Mouse (Mus musculus) embryonic facial prominence, embryonic 15.5 days (tissue): ENCODE measurements around the gene Plod3. TPM values are rescaled to one million over a fixed set of nuclear protein-coding genes. Genes with fewer than 3 reads are reported as not detected.
A peak's percentile ranks its signal among the peaks of the same experiment; 100 is the strongest.

Source experiments
- ATAC-seq: fragments of 200-750 bp; cut with Nextera tagmentation; 2 replicates; pipeline ENCODE4 v1.8.0; 2017; ENCODE audit warnings: low read depth, moderate TSS enrichment; ENCODE audit not compliant: insufficient number of reproducible peaks, low FRiP score, low TSS enrichment
- H3K27ac ChIP-seq: fragments of 300-500 bp; sonication (generic); replicated peaks from 2 replicates; pipeline ENCODE4 v1.5.1; 2015; ENCODE audit warnings: mild to moderate bottlenecking, inconsistent platforms
- H3K27me3 ChIP-seq: fragments of 300-500 bp; sonication (generic); 2 replicates; pipeline ENCODE4 v1.6.1; 2015; ENCODE audit warnings: inconsistent platforms
- H3K36me3 ChIP-seq: fragments of 300-500 bp; sonication (generic); 2 replicates; pipeline ENCODE4 v1.6.1; 2015; ENCODE audit warnings: mild to moderate bottlenecking, inconsistent platforms
- H3K4me1 ChIP-seq: fragments of 300-500 bp; sonication (generic); 2 replicates; pipeline ENCODE4 v1.6.1; 2015; ENCODE audit warnings: inconsistent platforms
- H3K4me2 ChIP-seq: fragments of 300-500 bp; sonication (generic); replicated peaks from 2 replicates; pipeline ENCODE4 v1.6.1; 2015; ENCODE audit warnings: mild to moderate bottlenecking, inconsistent platforms
- H3K4me3 ChIP-seq: fragments of 300-500 bp; sonication (generic); replicated peaks from 2 replicates; pipeline ENCODE4 v1.5.1; 2015; ENCODE audit warnings: mild to moderate bottlenecking, inconsistent platforms
- H3K9ac ChIP-seq: fragments of 300-500 bp; sonication (generic); 2 replicates; pipeline ENCODE4 v1.6.1; 2015; ENCODE audit warnings: inconsistent platforms
- H3K9me3 ChIP-seq: fragments of 300-500 bp; sonication (generic); replicated peaks from 2 replicates; pipeline ENCODE4 v1.6.1; 2016; ENCODE audit warnings: inconsistent platforms
- WGBS: fragments of 180-500 bp; shearing (Covaris S2); methylation state at CpG from one replicate; pipeline ENCODE4 v1.1.7; 2015; 5-methylcytosine and 5-hydroxymethylcytosine counted together
- microRNA counts: library from miRNA; unstranded; fragments of <30 nt; microRNA quantifications from one replicate; lab custom pipeline; 2016
- microRNA-seq: library from miRNA; unstranded; fragments of <30 nt; microRNA quantifications from one replicate; pipeline ENCODE4, GENCODE M21; 2016; ENCODE audit warnings: borderline number of aligned reads
- polyA plus RNA-seq: library from polyadenylated mRNA; unstranded; fragments of >200 nt; fragmentation: Nextera tagmentation; extraction: Ambion mirVana; gene quantifications from 2 replicates; pipeline ENCODE4 v1.2.1, GENCODE M21; 2015

The Plod3 gene
- polyA plus RNA-seq, 1 experiment from 2014 or later = 60.6 TPM

- Histone ChIP-seq H3K9me3 (no peaks in the 10 kb centered on the region), H3K27ac (no peak overlapping the region), H3K9ac (no peak overlapping the region), H3K4me2 (no peak overlapping the region), H3K4me3 (no peak overlapping the region), H3K27me3 (no peaks in the 10 kb centered on the region), H3K4me1 (no peaks in the 10 kb centered on the region; the same call in 1 of the 2 replicates), H3K36me3 (peaks cover 69% of the 10 kb centered on the region)
- no peak for ATAC-seq
- 93% methylated on average over 10 of the region's 10 CpGs for WGBS
Observed at GRCm38 (mm10) chr5:137039453-137039852, 52.6 kb downstream of the Plod3 start.

GRCm38 (mm10) chr5:137041442-137041841, 54.6 kb downstream of the Plod3 start:
- H3K36me3 ChIP-seq = peaks cover 58% of the 10 kb centered on the region

GRCm38 (mm10) chr5:137043997-137044396, 57.2 kb downstream of the Plod3 start:
- ATAC-seq = no peak
- Histone ChIP-seq H3K4me3 (no peak overlapping the region), H3K27ac (no peak overlapping the region), H3K9ac (no peak overlapping the region), H3K4me1 (peaks cover 15% of the 10 kb centered on the region), H3K9me3 (no peaks in the 10 kb centered on the region), H3K36me3 (peaks cover 33% of the 10 kb centered on the region), H3K4me2 (no peak overlapping the region), H3K27me3 (no peaks in the 10 kb centered on the region)
- 95% methylated on average over 7 of the region's 7 CpGs for WGBS

More at GRCm38 (mm10) chr5:137041442-137041841, 54.6 kb downstream of the Plod3 start:
- Histone ChIP-seq H3K9me3 (no peaks in the 10 kb centered on the region), H3K9ac (no peak overlapping the region), H3K4me1 (peaks cover 14% of the 10 kb centered on the region), H3K27me3 (no peaks in the 10 kb centered on the region), H3K27ac (no peak overlapping the region), H3K4me3 (no peak overlapping the region), H3K4me2 (no peak overlapping the region)
- no peak for ATAC-seq
- 84% methylated on average over 10 of the region's 10 CpGs for WGBS

GRCm38 (mm10) chr5:137045402-137046323, 58.8 kb downstream of the Plod3 start, which contains the start of gene Ap1s1:
Gene Ap1s1, minus strand, starts transcription at chr5:137046135.
- under 1% methylated on average over 48 of the region's 48 CpGs for WGBS
- ATAC-seq = peak; percentile 90

More at GRCm38 (mm10) chr5:137045402-137046323, 58.8 kb downstream of the Plod3 start, which contains the start of gene Ap1s1:
- Histone ChIP-seq H3K27ac (peak within 1 kb of the TSS; percentile 52), H3K9me3 (no peaks in the 10 kb centered on the region), H3K27me3 (no peaks in the 10 kb centered on the region), H3K4me1 (peaks cover 15% of the 10 kb centered on the region), H3K9ac (peak within 1 kb of the TSS; percentile 67), H3K4me2 (peak within 1 kb of the TSS; percentile 73), H3K36me3 (peaks cover 19% of the 10 kb centered on the region), H3K4me3 (peak within 1 kb of the TSS; percentile 72)

MicroRNAs encoded within 50 kb of the gene (microRNA counts, 519-probe panel; counts per million panel counts)
- microRNA mmu-miR-702 (lab: Ali Mortazavi, UCI) = not detected

Small RNAs within 50 kb of the gene (microRNA-seq; reads per million reads assigned to microRNA genes)
- 16.6 reads per million, percentile 34 among the genes with 10 or more reads in this experiment for gene Mir702

Other genes with a start within 250 kb of the Plod3 start
- 247 and 258 TPM in 2 replicates for gene Col26a1, start 103.8 kb upstream of the Plod3 start, polyA plus RNA-seq
- 76.5 and 104 TPM in 2 replicates for gene Ift22, start 78.9 kb upstream of the Plod3 start, polyA plus RNA-seq
- gene Fis1, start 33.7 kb upstream of the Plod3 start, polyA plus RNA-seq = 246 and 256 TPM in 2 replicates
- gene Cldn15, start 20.4 kb upstream of the Plod3 start, polyA plus RNA-seq = 0.11 and 0.14 TPM in 2 replicates
- gene Znhit1, start 1.0 kb downstream of the Plod3 start, polyA plus RNA-seq = 111 and 120 TPM in 2 replicates
- gene Vgf, start 39.4 kb downstream of the Plod3 start, polyA plus RNA-seq = 0.08 and 0.11 TPM in 2 replicates
- 165 and 166 TPM in 2 replicates for gene Ap1s1, start 59.1 kb downstream of the Plod3 start, polyA plus RNA-seq
- 0.38 and 0.51 TPM in 2 replicates for gene Serpine1, start 85.2 kb downstream of the Plod3 start, polyA plus RNA-seq
- gene Trim56, start 129.2 kb downstream of the Plod3 start, polyA plus RNA-seq = 7.8 and 8.5 TPM in 2 replicates
- gene Muc3, start 162.3 kb downstream of the Plod3 start, polyA plus RNA-seq = 0.09 TPM in 1 of 2 replicates, not detected in the other
- gene Muc3a, start 225.4 kb downstream of the Plod3 start, polyA plus RNA-seq = 0.17 and 0.28 TPM in 2 replicates